Mouse (Mus musculus) thymus, postnatal 25 days (tissue): ENCODE measurements around the gene Ccp110.

Experiments
- DNase-seq: peaks from one replicate; pipeline ENCODE4 v3.0.0; 2022

Ccp110 gene

GRCm38 (mm10) chr7:118773027-118773426 lies 60.7 kb downstream of the Ccp110 start:
- DNase-seq, result no peak

- no peak for DNase-seq
Observed at GRCm38 (mm10) chr7:118775991-118776390, 63.6 kb downstream of the Ccp110 start.

GRCm38 (mm10) chr7:118776491-118776890 lies 64.1 kb downstream of the Ccp110 start:
- no peak for DNase-seq

GRCm38 (mm10) chr7:118777598-118778394 lies 65.4 kb downstream of the Ccp110 start:
- DNase-seq, result no peak

- DNase-seq, result no peak
Observed at GRCm38 (mm10) chr7:118778561-118778960, 66.2 kb downstream of the Ccp110 start.

GRCm38 (mm10) chr7:118783305-118784001 lies 71.1 kb downstream of the Ccp110 start:
- DNase-seq, result no peak

GRCm38 (mm10) chr7:118786091-118786490 lies 73.7 kb downstream of the Ccp110 start:
- no peak for DNase-seq
